Mouse (Mus musculus) ES-Bruce4 (cell line): Measurements from ENCODE around the gene Lpar3. TPM values are rescaled to one million over a fixed set of nuclear protein-coding genes. Genes with fewer than 3 reads are reported as not detected.

Experiments
- H3K27ac ChIP-seq: 2 replicates; pipeline ENCODE4 v1.5.1; 2012; ENCODE audit warnings: low read length, inconsistent platforms; ENCODE audit not compliant: insufficient read depth
- H3K27me3 ChIP-seq: 2 replicates; pipeline ENCODE4 v1.6.1; 2012; ENCODE audit warnings: mild to moderate bottlenecking, low read length, inconsistent platforms; ENCODE audit not compliant: control insufficient read depth, poor library complexity, insufficient read depth, severe bottlenecking
- H3K36me3 ChIP-seq: 2 replicates; pipeline ENCODE4 v1.6.1; 2012; ENCODE audit warnings: inconsistent platforms, mild to moderate bottlenecking, low read length, moderate library complexity; ENCODE audit not compliant: control insufficient read depth, poor library complexity, insufficient read depth, severe bottlenecking
- H3K4me1 ChIP-seq: one replicate; pipeline ENCODE4 v1.8.1; 2011; ENCODE audit warnings: low read length; ENCODE audit not compliant: control insufficient read depth, insufficient read depth
- H3K4me3 ChIP-seq: 2 replicates; pipeline ENCODE4 v1.5.1; 2011; ENCODE audit warnings: low read depth, mild to moderate bottlenecking, low read length
- H3K9ac ChIP-seq: 2 replicates; pipeline ENCODE4 v1.6.1; 2012; ENCODE audit warnings: low read depth, mild to moderate bottlenecking, inconsistent platforms; ENCODE audit not compliant: poor library complexity, severe bottlenecking
- H3K9me3 ChIP-seq: replicated peaks from 2 replicates; pipeline ENCODE4 v1.6.1; 2012; ENCODE audit warnings: mild to moderate bottlenecking, low read length, inconsistent platforms; ENCODE audit not compliant: control insufficient read depth, poor library complexity, insufficient read depth, severe bottlenecking
- CTCF ChIP-seq: IDR thresholded peaks from one replicate; pipeline ENCODE4 v1.8.1; 2011; ENCODE audit warnings: low read depth, low read length
- EP300 ChIP-seq: IDR thresholded peaks from 2 replicates; pipeline ENCODE4 v1.6.1; 2011; ENCODE audit warnings: low read depth, low read length; ENCODE audit not compliant: insufficient read depth
- POLR2A ChIP-seq: IDR thresholded peaks from one replicate; pipeline ENCODE4 v1.8.1; 2011; ENCODE audit warnings: low read length; ENCODE audit not compliant: insufficient read depth
- polyA plus RNA-seq: library from polyadenylated mRNA; stranded (reverse); fragments of >200 nt; gene quantifications from 2 replicates; pipeline ENCODE4 v1.2.4, GENCODE M21; 2011; ENCODE audit warnings: low read depth; ENCODE audit not compliant: missing spikeins, insufficient read depth, insufficient read length

Lpar3 gene
- polyA plus RNA-seq, 1 experiment: 0.33 TPM

- Histone ChIP-seq H3K9me3 (no peaks in the 10 kb centered on the region), H3K36me3 (no peaks in the 10 kb centered on the region), H3K27me3 (no peaks in the 10 kb centered on the region), H3K4me3 (no peak overlapping the region), H3K4me1 (no peaks in the 10 kb centered on the region), H3K9ac (no peak overlapping the region), H3K27ac (no peak overlapping the region)
- TF ChIP-seq EP300 (no peak), CTCF (no peak), POLR2A (no peak)
These were observed 47.5 kb downstream of the Lpar3 start for GRCm38 (mm10) chr3:146268024-146268801.

- Histone ChIP-seq H3K27me3 (no peaks in the 10 kb centered on the region), H3K4me3 (no peak overlapping the region), H3K9me3 (no peaks in the 10 kb centered on the region), H3K36me3 (no peaks in the 10 kb centered on the region), H3K27ac (no peak overlapping the region), H3K4me1 (no peaks in the 10 kb centered on the region), H3K9ac (no peak overlapping the region)
- TF ChIP-seq CTCF: no peak
- TF ChIP-seq POLR2A: no peak
- no peak for TF ChIP-seq EP300
These were observed 53.7 kb downstream of the Lpar3 start for GRCm38 (mm10) chr3:146274503-146274902.

GRCm38 (mm10) chr3:146275360-146276025, 54.7 kb downstream of the Lpar3 start:
- Histone ChIP-seq H3K36me3 (no peaks in the 10 kb centered on the region), H3K4me3 (no peak overlapping the region), H3K27me3 (no peaks in the 10 kb centered on the region), H3K27ac (no peak overlapping the region), H3K9me3 (no peaks in the 10 kb centered on the region), H3K4me1 (no peaks in the 10 kb centered on the region), H3K9ac (no peak overlapping the region)
- TF ChIP-seq CTCF: no peak
- no peak for TF ChIP-seq POLR2A
- TF ChIP-seq EP300: no peak

- Histone ChIP-seq H3K36me3 (no peaks in the 10 kb centered on the region), H3K27ac (no peak overlapping the region), H3K4me3 (no peak overlapping the region), H3K27me3 (no peaks in the 10 kb centered on the region), H3K9ac (no peak overlapping the region), H3K9me3 (no peaks in the 10 kb centered on the region), H3K4me1 (no peaks in the 10 kb centered on the region)
- no peak for TF ChIP-seq CTCF
- TF ChIP-seq EP300: no peak
- TF ChIP-seq POLR2A: no peak
These were observed 55.3 kb downstream of the Lpar3 start for GRCm38 (mm10) chr3:146276026-146276409.

DNA sequence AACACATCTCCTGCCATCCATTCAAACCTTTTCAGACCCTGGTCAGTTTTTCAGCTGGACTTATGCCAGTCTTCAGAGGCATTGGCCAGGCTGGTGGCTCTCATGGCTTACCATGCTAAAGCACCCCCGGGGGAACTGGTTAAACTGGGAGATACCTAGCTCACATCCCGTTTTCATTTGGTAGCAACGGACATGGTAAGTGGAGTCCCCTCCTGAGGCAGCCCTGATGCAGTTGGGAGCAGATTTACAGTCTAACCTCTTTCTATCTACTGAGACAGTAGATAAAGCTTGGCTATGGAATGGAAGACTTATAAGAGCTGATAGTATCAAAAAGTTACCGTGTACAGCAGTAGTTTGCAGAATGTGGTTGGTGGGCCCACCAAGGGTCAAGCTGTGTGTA, 56.2 kb downstream of the Lpar3 start:
- Histone ChIP-seq H3K36me3 (no peaks in the 10 kb centered on the region), H3K9ac (no peak overlapping the region), H3K27me3 (no peaks in the 10 kb centered on the region), H3K4me1 (no peaks in the 10 kb centered on the region), H3K9me3 (no peaks in the 10 kb centered on the region), H3K27ac (no peak overlapping the region), H3K4me3 (no peak overlapping the region)
- TF ChIP-seq POLR2A (no peak), CTCF (no peak), EP300 (no peak)

DNA sequence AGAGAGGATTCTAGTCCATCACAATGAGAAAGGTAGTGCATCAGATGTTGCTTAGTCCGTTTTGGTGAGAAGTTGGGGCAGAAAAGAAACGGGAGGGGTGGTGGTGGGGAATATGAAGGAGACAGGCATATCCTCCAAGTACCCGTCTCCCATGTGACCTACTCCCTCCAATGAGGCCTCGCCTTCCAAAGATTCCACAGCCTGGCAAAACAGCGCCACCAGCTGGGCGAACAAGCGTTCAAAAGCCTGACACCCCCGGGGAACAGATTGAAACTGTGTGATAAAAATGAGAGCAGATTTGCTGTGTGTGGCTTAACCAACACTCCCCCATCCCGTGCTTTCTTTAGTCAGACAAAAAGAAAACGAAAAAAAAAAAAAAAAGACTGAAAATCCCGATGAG, 56.7 kb downstream of the Lpar3 start:
- H3K36me3 ChIP-seq: no peaks in the 10 kb centered on the region
- H3K4me1 ChIP-seq: no peaks in the 10 kb centered on the region
- no peak overlapping the region for H3K27ac ChIP-seq
- TF ChIP-seq CTCF (peak; percentile 48), POLR2A (no peak), EP300 (no peak)
- H3K9ac ChIP-seq: no peak overlapping the region
- H3K9me3 ChIP-seq: no peaks in the 10 kb centered on the region
- H3K27me3 ChIP-seq: no peaks in the 10 kb centered on the region
- H3K4me3 ChIP-seq: no peak overlapping the region
